Mouse (Mus musculus): Measurements from ENCODE around the gene Cd52.

The Cd52 gene

GRCm38 (mm10) chr4:134052560-134052959, 42.3 kb downstream of the Cd52 start:
- peak; percentile 15 for DNase-seq (ENCODE audit: low read depth, low spot score)

DNA sequence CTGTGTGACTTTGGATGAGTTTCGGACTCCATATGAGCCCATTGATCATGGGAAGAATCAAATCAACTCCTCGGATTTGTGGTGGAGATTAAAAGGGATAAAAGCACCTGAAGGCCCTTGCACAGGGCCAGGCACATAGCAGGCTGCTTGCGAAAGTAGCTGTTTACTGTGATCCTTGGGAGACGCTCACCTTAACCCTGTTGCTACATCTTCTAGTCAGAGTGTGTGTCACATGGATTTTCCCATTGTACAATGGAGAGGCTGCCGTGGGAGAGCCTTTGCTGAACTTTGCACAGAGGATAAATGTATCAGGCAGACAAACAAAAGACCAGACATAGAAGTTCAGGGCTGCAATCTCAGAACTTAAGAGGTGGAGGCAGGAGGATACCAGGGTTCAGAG, 43.0 kb downstream of the Cd52 start:
- no peak for DNase-seq (ENCODE audit: low read depth, low spot score)

DNA sequence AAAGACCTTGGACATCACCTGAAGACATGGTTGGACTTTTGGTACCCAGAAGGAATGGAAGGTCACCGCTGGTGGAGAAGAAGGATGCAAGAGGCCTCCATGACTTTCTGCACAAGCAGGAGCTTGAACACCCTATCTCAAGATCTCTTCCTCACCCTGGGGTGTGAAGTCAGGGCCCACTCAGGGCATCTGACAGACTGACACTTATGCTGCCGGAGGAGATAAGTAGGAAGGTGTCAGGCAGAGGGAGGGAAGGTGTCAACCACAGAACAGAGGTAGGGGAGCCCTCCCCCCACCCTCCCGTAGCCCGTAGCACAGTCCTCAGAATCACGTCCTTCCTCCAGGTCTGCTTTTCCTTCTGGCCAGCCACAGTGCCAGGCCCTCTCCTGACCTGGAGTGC, 47.2 kb downstream of the Cd52 start:
- no peak for DNase-seq (ENCODE audit: low read depth, low spot score)

DNA sequence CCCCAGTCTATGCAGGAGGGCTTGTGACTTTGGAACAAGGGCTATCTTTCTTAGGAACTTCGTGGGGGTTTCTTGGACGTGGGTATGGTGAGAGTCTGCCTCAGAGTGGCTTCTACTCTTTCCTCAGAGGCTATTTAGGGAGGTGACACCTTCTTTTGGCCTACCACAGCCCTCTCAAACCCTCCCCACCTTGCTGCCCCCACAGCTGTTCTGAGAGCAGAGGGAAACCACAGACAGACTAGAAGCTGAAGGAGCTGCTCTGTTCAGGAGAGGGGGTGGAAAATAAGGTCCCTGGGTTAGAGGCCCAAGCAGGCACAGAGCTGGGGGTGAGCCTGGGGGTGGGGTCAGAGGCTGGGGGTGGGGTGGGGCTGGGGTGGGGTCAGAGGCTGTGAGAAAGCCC, 51.8 kb downstream of the Cd52 start:
- DNase-seq (ENCODE audit: low read depth, low spot score) = no peak

DNA sequence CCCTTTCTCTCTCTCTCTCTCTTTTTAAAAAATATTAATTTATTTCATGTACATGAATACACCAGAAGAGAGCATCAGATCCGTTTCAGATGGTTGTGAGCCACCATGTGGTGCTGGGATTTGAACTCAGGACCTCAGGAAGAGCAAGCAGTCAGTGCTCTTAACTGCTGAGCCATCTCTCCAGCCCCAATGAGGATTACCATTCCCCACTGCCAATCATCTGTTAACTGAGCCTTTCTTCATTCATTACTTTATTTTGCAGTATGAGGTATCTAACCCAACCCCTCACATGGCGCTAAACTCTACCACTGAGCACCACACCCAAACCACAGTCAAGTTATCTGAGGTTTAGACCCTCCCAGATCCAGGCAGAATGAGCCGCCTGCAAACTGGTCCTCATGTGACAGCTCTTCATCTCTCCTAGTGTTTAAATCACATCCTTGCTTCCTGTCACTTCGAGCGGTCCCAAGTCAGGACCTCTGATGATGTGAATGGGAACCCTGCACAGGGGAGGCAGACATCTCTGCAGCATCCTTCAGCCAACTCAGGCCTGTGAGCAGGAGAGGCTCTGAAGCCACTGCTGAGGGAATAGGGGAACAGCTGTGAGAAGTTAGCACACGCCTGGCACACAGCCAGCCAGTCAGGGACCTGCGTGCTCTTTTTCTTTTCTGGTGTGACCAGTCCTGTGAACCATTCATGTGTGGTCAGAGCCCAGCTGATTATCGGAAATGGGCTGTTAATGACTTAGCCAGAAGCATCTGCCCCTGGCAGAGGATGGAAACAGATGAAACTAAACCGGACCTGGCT, 53.4 kb downstream of the Cd52 start:
- DNase-seq (ENCODE audit: low read depth, low spot score) = no peak

GRCm38 (mm10) chr4:134035953-134036352, 58.9 kb downstream of the Cd52 start:
- DNase-seq (ENCODE audit: low read depth, low spot score) = peak; percentile 47
